Mouse (Mus musculus): ENCODE results near the gene Hnrnpa0. TPM values are rescaled to one million over a fixed set of nuclear protein-coding genes. Genes with fewer than 3 reads are reported as not detected.

The Hnrnpa0 gene
- polyA plus RNA-seq, 1 experiment, result 122 TPM

- H3K36me3 ChIP-seq (ENCODE audit: control insufficient read depth, insufficient read depth), result no peaks in the 10 kb centered on the region
- peak overlapping the region; percentile 86 for H3K4me2 ChIP-seq (ENCODE audit: low read depth)
- TF ChIP-seq MYOD1 (IDR thresholded peaks at IDR 0.05; ENCODE audit: control insufficient read depth in 1 of 3, insufficient read length in 2 of 3, low read depth in 2 of 3), result no peak
- TF ChIP-seq MYOG (IDR thresholded peaks at IDR 0.05; ENCODE audit: control insufficient read depth in 1 of 3, insufficient read depth in 1 of 3, insufficient read length in 2 of 3, low read depth in 2 of 3), result peak in 1 of 3 experiments; percentile 29
- no peak for TF ChIP-seq USF1 (IDR thresholded peaks at IDR 0.05; ENCODE audit: low read depth)
- no peak for TF ChIP-seq CEBPB (IDR thresholded peaks at IDR 0.05; ENCODE audit: insufficient read depth, poor library complexity, severe bottlenecking)
- no peak for TF ChIP-seq SRF (IDR thresholded peaks at IDR 0.05; ENCODE audit: control insufficient read depth, insufficient read length, low read depth)
- peak; percentile 33 for TF ChIP-seq E2F4 (IDR thresholded peaks at IDR 0.05; ENCODE audit: insufficient read depth)
- peak; percentile 83 for TF ChIP-seq POLR2AphosphoS2 (IDR thresholded peaks at IDR 0.05; ENCODE audit: insufficient read length, low read depth)
- TF ChIP-seq MAX (IDR thresholded peaks at IDR 0.05; ENCODE audit: low read depth), result no peak
- no peak for TF ChIP-seq TCF12 (IDR thresholded peaks at IDR 0.05; ENCODE audit: insufficient read depth, poor library complexity, severe bottlenecking)
- TF ChIP-seq REST (IDR thresholded peaks at IDR 0.05; ENCODE audit: insufficient read depth, insufficient read length), result no peak
- TF ChIP-seq POLR2A (IDR thresholded peaks at IDR 0.05; ENCODE audit: insufficient read length, low read depth), result peak; percentile 68
- no peaks in the 10 kb centered on the region for H3K27me3 ChIP-seq (ENCODE audit: control insufficient read depth, insufficient read depth, insufficient read length)
- H3K79me2 ChIP-seq (ENCODE audit: control insufficient read depth, insufficient read depth), result peaks cover 19% of the 10 kb centered on the region
- peak overlapping the region; percentile 61 for H3K4me3 ChIP-seq
- H3ac ChIP-seq (ENCODE audit: control insufficient read depth, insufficient read length), result peak overlapping the region; percentile 99
These were observed 664 bp upstream of the Hnrnpa0 start for GRCm38 (mm10) chr13:58128768-58129671.

DNA sequence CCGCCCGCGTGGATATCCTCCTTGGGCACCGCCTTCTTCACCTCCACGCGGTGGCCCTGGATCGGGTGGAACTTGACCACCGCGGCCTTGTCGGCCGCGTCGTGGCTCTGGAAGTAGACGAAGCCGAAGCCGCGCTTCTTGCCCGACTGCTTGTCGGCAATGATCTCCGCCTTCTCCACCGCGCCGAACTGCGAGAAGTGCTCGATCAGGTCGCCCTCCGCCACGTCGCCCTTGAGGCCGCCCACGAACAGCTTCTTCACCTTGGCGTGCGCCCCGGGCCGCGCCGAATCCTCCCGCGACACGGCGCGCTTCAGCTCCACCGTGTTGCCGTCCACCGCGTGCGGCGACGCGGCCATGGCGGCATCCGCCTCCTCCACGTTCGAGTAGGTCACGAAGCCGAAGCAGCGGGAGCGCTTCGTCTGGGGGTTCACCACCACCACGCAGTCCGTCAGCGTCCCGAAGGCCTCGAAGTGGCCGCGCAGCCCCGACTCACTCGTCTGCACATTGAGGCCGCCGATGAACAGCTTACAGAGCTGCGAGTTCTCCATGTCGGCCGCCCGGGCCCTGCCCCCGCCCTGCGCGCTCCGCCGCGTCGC, 492 bp downstream of the Hnrnpa0 start:
- Histone ChIP-seq H3ac (ENCODE audit: control insufficient read depth, insufficient read length) (peak overlapping the region; percentile 99), H3K79me2 (ENCODE audit: control insufficient read depth, insufficient read depth) (peaks cover 19% of the 10 kb centered on the region), H3K4me3 (peak overlapping the region; percentile 61), H3K27me3 (ENCODE audit: control insufficient read depth, insufficient read depth, insufficient read length) (no peaks in the 10 kb centered on the region), H3K36me3 (ENCODE audit: control insufficient read depth, insufficient read depth) (no peaks in the 10 kb centered on the region), H3K4me2 (ENCODE audit: low read depth) (no peak overlapping the region)
- no peak for TF ChIP-seq SRF (IDR thresholded peaks at IDR 0.05; ENCODE audit: control insufficient read depth, insufficient read length, low read depth)
- TF ChIP-seq TCF3 (IDR thresholded peaks at IDR 0.05; ENCODE audit: insufficient read length, low read depth), result no peak
- peak; percentile 70 for TF ChIP-seq POLR2A (IDR thresholded peaks at IDR 0.05; ENCODE audit: insufficient read length, low read depth)
- no peak for TF ChIP-seq TCF12 (IDR thresholded peaks at IDR 0.05; ENCODE audit: insufficient read depth, poor library complexity, severe bottlenecking)
- peak in 1 of 3 experiments; percentile 15 for TF ChIP-seq MYOG (IDR thresholded peaks at IDR 0.05; ENCODE audit: control insufficient read depth in 1 of 3, insufficient read depth in 1 of 3, insufficient read length in 2 of 3, low read depth in 2 of 3)
- peak; percentile 74 for TF ChIP-seq POLR2AphosphoS2 (IDR thresholded peaks at IDR 0.05; ENCODE audit: insufficient read length, low read depth)
- TF ChIP-seq MAX (IDR thresholded peaks at IDR 0.05; ENCODE audit: low read depth), result no peak
- no peak for TF ChIP-seq USF1 (IDR thresholded peaks at IDR 0.05; ENCODE audit: low read depth)
- no peak for TF ChIP-seq E2F4 (IDR thresholded peaks at IDR 0.05; ENCODE audit: insufficient read depth)
- no peak for TF ChIP-seq CEBPB (IDR thresholded peaks at IDR 0.05; ENCODE audit: insufficient read depth, poor library complexity, severe bottlenecking)
- no peak for TF ChIP-seq REST (IDR thresholded peaks at IDR 0.05; ENCODE audit: insufficient read depth, insufficient read length)
- no peak for TF ChIP-seq MYOD1 (IDR thresholded peaks at IDR 0.05; ENCODE audit: control insufficient read depth in 1 of 3, insufficient read length in 2 of 3, low read depth in 2 of 3)

DNA sequence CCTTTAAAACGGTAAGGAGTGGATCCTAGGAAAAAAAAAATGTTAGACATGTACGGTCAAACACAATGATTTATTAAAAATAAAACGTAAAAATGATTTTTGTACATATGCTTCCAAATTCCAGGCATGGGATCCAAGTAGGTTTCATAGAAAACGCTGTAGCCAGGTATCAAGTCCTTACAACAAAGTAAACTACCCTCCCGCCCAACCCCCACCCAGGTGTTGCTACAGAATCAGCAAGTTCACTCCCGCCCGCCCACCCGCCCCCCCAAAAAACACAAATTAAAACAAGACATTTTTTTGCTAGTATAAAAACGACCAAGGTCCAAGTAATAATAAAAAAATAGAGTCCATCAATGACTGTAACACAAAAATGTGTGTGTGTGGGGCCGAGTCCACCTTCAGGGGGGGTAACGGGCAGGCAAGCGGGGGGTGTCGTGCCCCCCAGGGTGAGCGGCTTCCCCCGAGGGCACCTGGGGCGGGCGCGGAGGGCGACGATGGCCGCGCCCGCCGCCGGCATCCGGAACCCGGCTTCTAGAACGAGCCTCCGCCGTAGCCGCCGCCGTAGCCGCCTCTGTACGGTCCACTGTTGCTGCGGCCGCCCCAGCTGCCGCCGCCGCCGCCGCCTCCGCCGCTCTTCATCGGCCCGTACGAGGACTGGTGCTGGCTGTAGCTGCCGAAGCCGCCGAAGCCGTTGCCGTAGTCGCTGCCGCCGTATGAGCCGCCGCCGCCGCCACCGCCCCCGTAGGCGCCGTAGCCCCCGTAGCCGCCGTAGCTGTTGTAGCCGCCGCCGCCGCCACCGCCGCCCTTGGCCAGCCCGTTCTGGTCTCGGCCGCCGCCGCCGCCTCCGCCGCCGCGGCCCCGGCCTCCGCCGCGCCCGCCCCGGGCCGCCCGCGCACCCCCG, 1.2 kb downstream of the Hnrnpa0 start:
- Histone ChIP-seq H3K27me3 (ENCODE audit: control insufficient read depth, insufficient read depth, insufficient read length) (no peaks in the 10 kb centered on the region), H3ac (ENCODE audit: control insufficient read depth, insufficient read length) (peak overlapping the region; percentile 99), H3K4me2 (ENCODE audit: low read depth) (peak overlapping the region; percentile 85), H3K36me3 (ENCODE audit: control insufficient read depth, insufficient read depth) (no peaks in the 10 kb centered on the region), H3K4me3 (peak overlapping the region; percentile 61), H3K79me2 (ENCODE audit: control insufficient read depth, insufficient read depth) (peaks cover 19% of the 10 kb centered on the region)
- TF ChIP-seq POLR2A (IDR thresholded peaks at IDR 0.05; ENCODE audit: insufficient read length, low read depth) (peak; percentile 50), MYOD1 (IDR thresholded peaks at IDR 0.05; ENCODE audit: control insufficient read depth in 1 of 3, insufficient read length in 2 of 3, low read depth in 2 of 3) (no peak), E2F4 (IDR thresholded peaks at IDR 0.05; ENCODE audit: insufficient read depth) (no peak), TCF3 (IDR thresholded peaks at IDR 0.05; ENCODE audit: insufficient read length, low read depth) (no peak), MAX (IDR thresholded peaks at IDR 0.05; ENCODE audit: low read depth) (no peak), USF1 (IDR thresholded peaks at IDR 0.05; ENCODE audit: low read depth) (no peak), MYOG (IDR thresholded peaks at IDR 0.05; ENCODE audit: control insufficient read depth in 1 of 3, insufficient read depth in 1 of 3, insufficient read length in 2 of 3, low read depth in 2 of 3) (no peak), SRF (IDR thresholded peaks at IDR 0.05; ENCODE audit: control insufficient read depth, insufficient read length, low read depth) (no peak)

GRCm38 (mm10) chr13:58126126-58126525, 2.2 kb downstream of the Hnrnpa0 start:
- Histone ChIP-seq H3ac (ENCODE audit: control insufficient read depth, insufficient read length) (no peak overlapping the region), H3K27me3 (ENCODE audit: control insufficient read depth, insufficient read depth, insufficient read length) (no peaks in the 10 kb centered on the region), H3K4me3 (peak overlapping the region; percentile 61), H3K79me2 (ENCODE audit: control insufficient read depth, insufficient read depth) (peaks cover 19% of the 10 kb centered on the region), H3K36me3 (ENCODE audit: control insufficient read depth, insufficient read depth) (no peaks in the 10 kb centered on the region), H3K4me2 (ENCODE audit: low read depth) (peak overlapping the region; percentile 85)
- no peak for TF ChIP-seq E2F4 (IDR thresholded peaks at IDR 0.05; ENCODE audit: insufficient read depth)
- no peak for TF ChIP-seq SRF (IDR thresholded peaks at IDR 0.05; ENCODE audit: control insufficient read depth, insufficient read length, low read depth)
- no peak for TF ChIP-seq CEBPB (IDR thresholded peaks at IDR 0.05; ENCODE audit: insufficient read depth, poor library complexity, severe bottlenecking)
- no peak for TF ChIP-seq POLR2AphosphoS2 (IDR thresholded peaks at IDR 0.05; ENCODE audit: insufficient read length, low read depth)
- no peak for TF ChIP-seq TCF3 (IDR thresholded peaks at IDR 0.05; ENCODE audit: insufficient read length, low read depth)
- no peak for TF ChIP-seq MYOD1 (IDR thresholded peaks at IDR 0.05; ENCODE audit: control insufficient read depth in 1 of 3, insufficient read length in 2 of 3, low read depth in 2 of 3)
- no peak for TF ChIP-seq USF1 (IDR thresholded peaks at IDR 0.05; ENCODE audit: low read depth)
- no peak for TF ChIP-seq MAX (IDR thresholded peaks at IDR 0.05; ENCODE audit: low read depth)
- TF ChIP-seq TCF12 (IDR thresholded peaks at IDR 0.05; ENCODE audit: insufficient read depth, poor library complexity, severe bottlenecking), result no peak
- no peak for TF ChIP-seq REST (IDR thresholded peaks at IDR 0.05; ENCODE audit: insufficient read depth, insufficient read length)
- TF ChIP-seq POLR2A (IDR thresholded peaks at IDR 0.05; ENCODE audit: insufficient read length, low read depth), result no peak
